Mouse (Mus musculus): ENCODE data around the gene Dhrs4.

Gene Dhrs4

GRCm38 (mm10) chr14:55527940-55528339, 49.4 kb downstream of the Dhrs4 start:
- DNase-seq (ENCODE audit: low spot score in 2 of 2) = no peak

- DNase-seq (ENCODE audit: low spot score in 2 of 2) = peak in 1 of 2 experiments; percentile 31
These were observed 57.7 kb downstream of the Dhrs4 start for GRCm38 (mm10) chr14:55536116-55536745.

Data from urinary bladder, adult 18-20 months (tissue).